Mouse (Mus musculus) kidney, adult 2 months (tissue): ENCODE results near the gene Cr2. TPM values are rescaled to one million over a fixed set of nuclear protein-coding genes. Genes with fewer than 3 reads are reported as not detected.
"Not testable (repeated sequence)": the region's sequence is repeated elsewhere in the genome, so short reads cannot be mapped to it uniquely, and the experiment has no call there.

Source experiments
- DNase-seq: peaks from one replicate; pipeline ENCODE4 v3.0.0; 2021
- H3K27ac ChIP-seq: fragments of 200-500 bp; 2 replicates; pipeline ENCODE4 v1.5.1; 2012; ENCODE audit warnings: low read depth, low read length, control low read depth, inconsistent platforms; ENCODE audit not compliant: insufficient read depth
- H3K27me3 ChIP-seq: fragments of 200-500 bp; replicated peaks from 2 replicates; pipeline ENCODE4 v1.6.1; 2012; ENCODE audit warnings: mild to moderate bottlenecking, moderate library complexity, low read length, inconsistent platforms; ENCODE audit not compliant: control insufficient read depth, insufficient read depth
- H3K36me3 ChIP-seq: fragments of 200-500 bp; 2 replicates; pipeline ENCODE4 v1.6.1; 2012; ENCODE audit warnings: mild to moderate bottlenecking, moderate library complexity, low read length, inconsistent platforms; ENCODE audit not compliant: control insufficient read depth, insufficient read depth
- H3K4me1 ChIP-seq: fragments of 200-500 bp; 2 replicates; pipeline ENCODE4 v1.6.1; 2011; ENCODE audit warnings: low read length; ENCODE audit not compliant: control insufficient read depth, insufficient read depth
- H3K4me3 ChIP-seq: fragments of 200-500 bp; 2 replicates; pipeline ENCODE4 v1.5.1; 2011; ENCODE audit warnings: mild to moderate bottlenecking, low read depth, low read length, control low read depth; ENCODE audit not compliant: insufficient read depth
- CTCF ChIP-seq: fragments of 200-500 bp; conservative IDR thresholded peaks from 2 replicates; pipeline ENCODE4 v1.5.1; 2011; ENCODE audit warnings: low read depth, mild to moderate bottlenecking, control low read depth, low read length, moderate library complexity, mixed read lengths; ENCODE audit not compliant: insufficient read depth, insufficient read length
- POLR2A ChIP-seq: fragments of 200-500 bp; IDR thresholded peaks from one replicate; pipeline ENCODE4 v1.6.1; 2011; ENCODE audit warnings: low read depth, low read length, control low read depth
- WGBS: fragments of 180-500 bp; shearing (Covaris S2); methylation state at CpG from one replicate; pipeline ENCODE4 v1.1.7; 2018; 5-methylcytosine and 5-hydroxymethylcytosine counted together
- polyA plus RNA-seq: library from polyadenylated mRNA; depleted of rRNA; stranded (reverse); fragments of >200 nt; gene quantifications from 2 replicates; pipeline ENCODE4 v1.2.3, GENCODE M21; 2012; rRNA removed

Gene Cr2
- polyA plus RNA-seq, result 0.34 and 2.4 TPM in 2 replicates

GRCm38 (mm10) chr1:195175980-195176931 is at the start of gene Cr2:
Cr2 (minus strand) TSS chr1:195176716.
- peak; percentile 42 for DNase-seq
- no peaks in the 10 kb centered on the region for H3K4me1 ChIP-seq
- H3K27ac ChIP-seq, result no peak within 1 kb of the TSS
- no peaks in the 10 kb centered on the region for H3K27me3 ChIP-seq
- TF ChIP-seq CTCF (peak; percentile 36), POLR2A (no peak)
- WGBS, result 8% methylated on average over 20 of the region's 20 CpGs
- peak within 1 kb of the TSS; percentile 2; the same call in 1 of the 2 replicates for H3K4me3 ChIP-seq
- H3K36me3 ChIP-seq, result no peaks in the 10 kb centered on the region

GRCm38 (mm10) chr1:195221781-195222180 is 45.3 kb upstream of the Cr2 start:
- Histone ChIP-seq H3K27me3 (no peaks in the 10 kb centered on the region), H3K27ac (no peak overlapping the region), H3K4me1 (no peaks in the 10 kb centered on the region), H3K36me3 (no peaks in the 10 kb centered on the region), H3K4me3 (no peak overlapping the region)
- WGBS, result 18% methylated on average over 2 of the region's 2 CpGs
- peak; percentile 16 for DNase-seq
- TF ChIP-seq POLR2A, result no peak
- TF ChIP-seq CTCF, result no peak

DNA sequence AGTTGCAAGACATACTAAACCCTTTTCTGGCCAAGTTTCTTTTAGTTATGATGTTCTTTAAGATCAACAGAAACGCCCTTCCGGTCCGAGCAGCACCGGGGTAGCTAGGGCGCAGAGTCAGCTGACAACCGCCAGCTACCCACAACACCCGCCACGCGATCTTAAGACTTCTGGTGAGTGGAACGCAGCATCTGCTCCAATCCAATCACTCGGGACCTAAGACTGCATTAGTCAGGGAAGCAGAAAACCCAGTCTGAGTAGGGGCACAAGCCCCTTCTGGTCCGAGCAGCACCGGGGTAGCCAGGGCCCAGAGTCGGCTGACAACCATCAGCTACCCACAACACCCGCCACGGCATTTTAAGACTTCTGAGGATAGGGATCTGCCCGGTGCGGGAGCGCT is 36.3 kb upstream of the Cr2 start:
- WGBS, result 75% methylated on average over 19 of the region's 19 CpGs
- not testable (repeated sequence) for H3K4me3 ChIP-seq, H3K27me3 ChIP-seq, DNase-seq, H3K36me3 ChIP-seq, H3K27ac ChIP-seq, H3K4me1 ChIP-seq

- Histone ChIP-seq H3K36me3 (no peaks in the 10 kb centered on the region), H3K27me3 (no peaks in the 10 kb centered on the region), H3K4me3 (no peak overlapping the region), H3K4me1 (no peaks in the 10 kb centered on the region), H3K27ac (no peak overlapping the region)
- no peak for DNase-seq
- TF ChIP-seq CTCF (no peak), POLR2A (no peak)
These were observed 8.2 kb upstream of the Cr2 start for GRCm38 (mm10) chr1:195184746-195185145.

DNA sequence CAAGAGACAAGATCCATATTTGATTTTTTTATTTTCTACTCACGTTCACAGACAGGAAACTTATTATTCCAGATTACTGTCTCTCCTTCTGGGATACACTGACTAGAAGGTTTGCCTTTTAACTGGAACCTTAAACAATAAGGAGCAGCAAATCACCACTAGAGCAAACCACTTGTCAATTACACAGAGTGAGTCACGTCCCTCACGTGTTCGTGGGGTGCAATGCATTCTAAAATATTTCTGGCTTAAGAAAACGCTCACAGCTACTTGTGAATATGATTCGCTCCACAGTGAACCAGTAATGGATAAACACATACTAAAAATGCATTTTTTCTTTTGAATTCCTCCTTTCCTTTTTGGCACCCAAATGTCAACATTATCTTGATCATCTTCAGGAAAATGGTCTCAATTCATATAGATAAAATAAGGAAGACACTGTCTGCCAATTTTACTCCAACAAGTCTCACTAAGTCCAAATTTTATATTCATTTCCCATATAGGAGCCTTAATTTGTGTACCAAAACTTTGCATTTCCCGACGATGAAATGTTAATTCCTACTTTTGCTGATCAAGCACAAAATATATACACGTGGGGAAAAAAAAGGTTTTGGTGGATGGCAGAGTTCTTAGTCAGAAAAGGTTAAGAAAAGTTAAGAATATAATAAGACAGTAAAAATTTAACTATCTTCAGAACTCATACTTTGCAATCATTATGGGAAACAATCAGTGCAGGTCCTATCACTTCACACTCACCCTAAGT is 11.3 kb downstream of the Cr2 start:
- H3K4me3 ChIP-seq, result no peak overlapping the region
- no peaks in the 10 kb centered on the region for H3K4me1 ChIP-seq
- DNase-seq, result no peak
- 79% methylated on average over 9 of the region's 9 CpGs for WGBS
- no peak overlapping the region for H3K27ac ChIP-seq
- no peak for TF ChIP-seq POLR2A
- no peak for TF ChIP-seq CTCF
- no peaks in the 10 kb centered on the region for H3K27me3 ChIP-seq
- no peaks in the 10 kb centered on the region; the same call in 1 of the 2 replicates for H3K36me3 ChIP-seq

GRCm38 (mm10) chr1:195132070-195132469 is 44.4 kb downstream of the Cr2 start:
- H3K4me1 ChIP-seq, result no peaks in the 10 kb centered on the region; the same call in 1 of the 2 replicates
- DNase-seq, result peak; percentile 43
- peaks cover 5% of the 10 kb centered on the region for H3K36me3 ChIP-seq
- TF ChIP-seq POLR2A (no peak), CTCF (no peak)
- H3K27me3 ChIP-seq, result no peaks in the 10 kb centered on the region
- H3K27ac ChIP-seq, result peak overlapping the region; percentile 45; the same call in 1 of the 2 replicates
- H3K4me3 ChIP-seq, result no peak overlapping the region
- WGBS, result 31% methylated on average over 3 of the region's 3 CpGs

DNA sequence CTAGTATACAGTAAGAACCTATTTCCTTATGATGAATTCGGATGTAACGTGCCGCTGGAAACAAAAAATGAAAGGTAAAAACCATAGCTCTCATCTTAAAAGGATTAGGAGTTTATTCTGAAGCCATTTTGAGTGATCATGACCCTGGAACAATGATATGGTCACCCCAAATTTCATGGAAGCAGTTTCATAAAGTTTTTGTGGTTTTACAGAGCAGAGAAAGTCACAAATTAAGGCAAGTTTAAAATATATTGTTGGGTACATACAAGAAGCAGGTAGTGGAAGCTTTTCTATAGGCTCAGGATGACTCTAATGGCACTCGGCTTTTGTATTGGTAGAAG is 44.9 kb downstream of the Cr2 start:
- Histone ChIP-seq H3K4me1 (no peaks in the 10 kb centered on the region; the same call in 1 of the 2 replicates), H3K27me3 (no peaks in the 10 kb centered on the region), H3K27ac (peak overlapping the region; percentile 97), H3K4me3 (peak overlapping the region; percentile 88), H3K36me3 (peaks cover 5% of the 10 kb centered on the region)
- no peak for DNase-seq
- 18% methylated on average over 4 of the region's 4 CpGs for WGBS
- TF ChIP-seq CTCF (no peak), POLR2A (no peak)
